Mouse (Mus musculus) liver, embryonic 12.5 days (tissue): ENCODE measurements around the gene Spns1. TPM values are rescaled to one million over a fixed set of nuclear protein-coding genes. Genes with fewer than 3 reads are reported as not detected.
"Not testable (repeated sequence)": the region's sequence is repeated elsewhere in the genome, so short reads cannot be mapped to it uniquely, and the experiment has no call there.

ENCODE experiments used
- ATAC-seq: fragments of 200-750 bp; cut with Nextera tagmentation; 2 replicates; pipeline ENCODE4 v1.8.0; 2017; ENCODE audit warnings: moderate number of reproducible peaks, mild to moderate bottlenecking, moderate library complexity
- H3K27ac ChIP-seq: fragments of 300-500 bp; sonication (generic); 2 replicates; pipeline ENCODE4 v1.5.1; 2016; ENCODE audit warnings: mild to moderate bottlenecking
- H3K27me3 ChIP-seq: fragments of 300-500 bp; sonication (generic); replicated peaks from 2 replicates; pipeline ENCODE4 v1.6.1; 2016; ENCODE audit warnings: mild to moderate bottlenecking, moderate library complexity
- H3K36me3 ChIP-seq: fragments of 300-500 bp; sonication (generic); 2 replicates; pipeline ENCODE4 v1.6.1; 2016; ENCODE audit warnings: mild to moderate bottlenecking, moderate library complexity
- H3K4me1 ChIP-seq: fragments of 300-500 bp; sonication (generic); 2 replicates; pipeline ENCODE4 v1.6.1; 2016
- H3K4me2 ChIP-seq: fragments of 300-500 bp; sonication (generic); 2 replicates; pipeline ENCODE4 v1.6.1; 2016; ENCODE audit warnings: mild to moderate bottlenecking, moderate library complexity
- H3K4me3 ChIP-seq: fragments of 300-500 bp; sonication (generic); 2 replicates; pipeline ENCODE4 v1.5.1; 2016; ENCODE audit warnings: mild to moderate bottlenecking, moderate library complexity
- H3K9ac ChIP-seq: fragments of 300-500 bp; sonication (generic); 2 replicates; pipeline ENCODE4 v1.6.1; 2016; ENCODE audit warnings: mild to moderate bottlenecking, moderate library complexity
- H3K9me3 ChIP-seq: fragments of 300-500 bp; sonication (generic); replicated peaks from 2 replicates; pipeline ENCODE4 v1.6.1; 2016; ENCODE audit warnings: mild to moderate bottlenecking, moderate library complexity
- WGBS: fragments of 180-500 bp; shearing (Covaris S2); methylation state at CpG from one replicate; pipeline ENCODE4 v1.1.7; 2016; ENCODE audit not compliant: insufficient replicate concordance; 5-methylcytosine and 5-hydroxymethylcytosine counted together
- polyA plus RNA-seq: library from polyadenylated mRNA; unstranded; fragments of >200 nt; fragmentation: Nextera tagmentation; extraction: Ambion mirVana; gene quantifications from 2 replicates; pipeline ENCODE4 v1.2.1, GENCODE M21; 2016

Gene Spns1
- polyA plus RNA-seq, 1 experiment from 2014 or later, result 29.1 TPM

DNA sequence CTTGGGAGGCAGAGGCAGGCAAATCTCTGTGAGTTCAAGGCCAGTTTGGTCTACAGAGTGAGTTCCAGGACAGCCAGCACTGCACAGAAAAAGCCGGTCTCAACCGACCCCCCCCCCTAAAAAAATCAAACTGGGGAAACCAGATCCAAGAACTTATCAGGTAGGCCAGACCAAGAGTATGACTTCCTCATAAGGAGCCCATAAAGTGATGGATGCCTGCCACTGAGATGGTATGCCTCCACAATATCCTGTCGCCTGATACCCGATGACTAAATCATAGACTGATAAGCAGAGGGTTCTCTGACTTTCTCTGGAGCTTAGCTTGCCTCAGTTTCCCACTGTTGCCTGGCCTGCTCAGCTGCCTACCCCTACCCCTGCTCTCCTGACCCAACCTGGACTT is 20.6 kb upstream of the Spns1 start:
- 30% methylated on average over 4 of the region's 4 CpGs for WGBS
- Histone ChIP-seq H3K9ac (peak overlapping the region; percentile 29; the same call in 1 of the 2 replicates), H3K36me3 (peaks cover 16% of the 10 kb centered on the region), H3K9me3 (no peaks in the 10 kb centered on the region), H3K4me2 (peak overlapping the region; percentile 89), H3K4me1 (peaks cover 27% of the 10 kb centered on the region), H3K27me3 (no peaks in the 10 kb centered on the region), H3K4me3 (0 out of 2 replicates have a peak overlapping the region, but pooled peaks have one; percentile 98), H3K27ac (peak overlapping the region; percentile 58)
- ATAC-seq, result no peak

DNA sequence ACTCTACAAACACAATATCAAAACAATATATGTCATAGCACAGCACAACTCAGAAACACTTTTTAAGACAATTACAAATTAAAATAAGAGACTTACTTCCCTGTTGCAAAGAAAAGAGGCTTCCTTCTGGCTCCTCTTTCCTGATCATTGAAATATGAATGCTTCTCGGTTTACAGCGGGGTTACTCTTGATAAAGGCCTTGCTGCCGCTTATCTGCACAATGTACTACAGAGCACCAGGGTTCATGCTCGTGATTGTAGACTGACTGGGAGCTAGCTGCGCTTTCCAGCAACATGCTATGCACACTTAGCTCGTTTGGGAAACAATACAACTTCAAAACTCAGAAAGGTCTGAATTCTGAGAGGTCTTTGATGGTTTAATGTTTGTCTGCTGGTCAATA is 20.0 kb upstream of the Spns1 start:
- H3K36me3 ChIP-seq, result peaks cover 18% of the 10 kb centered on the region
- peak; percentile 36 for ATAC-seq
- H3K4me3 ChIP-seq, result peak overlapping the region; percentile 98
- peak overlapping the region; percentile 29 for H3K9ac ChIP-seq
- H3K27me3 ChIP-seq, result no peaks in the 10 kb centered on the region
- H3K4me1 ChIP-seq, result peaks cover 27% of the 10 kb centered on the region
- no peaks in the 10 kb centered on the region for H3K9me3 ChIP-seq
- H3K27ac ChIP-seq, result peak overlapping the region; percentile 58
- WGBS, result 12% methylated on average over 6 of the region's 6 CpGs
- H3K4me2 ChIP-seq, result peak overlapping the region; percentile 89

DNA sequence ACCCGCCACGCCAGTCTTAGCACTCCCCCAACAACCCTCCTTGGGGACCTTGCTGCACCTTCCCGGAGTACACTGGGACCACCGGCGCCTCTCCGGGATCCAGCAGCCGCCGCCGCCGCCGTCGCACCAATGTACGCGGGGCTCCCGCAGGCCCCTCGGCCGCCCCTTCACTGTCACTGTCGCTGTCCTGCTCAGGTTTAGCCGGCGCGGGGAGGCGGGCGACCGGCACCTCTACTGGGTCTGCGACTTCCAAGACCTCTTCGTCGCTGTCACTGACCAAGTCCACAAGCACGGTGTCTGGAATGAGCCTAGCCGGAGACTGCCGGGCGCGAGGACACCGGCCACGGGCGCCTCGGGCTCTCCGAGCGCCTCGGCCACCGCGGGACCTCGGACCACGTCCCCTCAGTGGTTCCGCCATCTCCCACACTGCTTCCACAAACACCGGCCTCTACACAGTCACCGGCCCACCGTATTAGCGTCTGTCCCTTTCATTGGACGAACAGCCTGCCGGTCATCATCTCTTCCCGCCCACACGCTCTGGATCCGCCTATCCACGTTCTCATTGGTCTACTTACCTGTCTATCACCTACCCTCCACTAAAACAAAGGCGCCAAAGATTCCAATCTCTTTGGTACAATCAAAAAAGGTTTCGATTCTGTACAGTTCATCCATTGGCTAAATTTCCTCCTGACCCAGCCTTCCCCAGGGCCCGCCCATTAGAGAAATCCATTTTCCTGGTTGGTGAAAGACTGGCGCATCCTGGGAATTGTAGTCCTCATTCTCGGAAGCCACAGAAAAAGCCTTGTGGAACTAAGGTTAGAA is 19.3 kb upstream of the Spns1 start, which contains the start of gene Nfatc2ip:
Gene Nfatc2ip, minus strand, starts transcription at position 440 of the 822 bp plus-strand sequence.
- Histone ChIP-seq H3K27me3 (no peaks in the 10 kb centered on the region), H3K9ac (peak within 1 kb of the TSS; percentile 95)
- WGBS, result under 1% methylated on average over 59 of the region's 59 CpGs

DNA sequence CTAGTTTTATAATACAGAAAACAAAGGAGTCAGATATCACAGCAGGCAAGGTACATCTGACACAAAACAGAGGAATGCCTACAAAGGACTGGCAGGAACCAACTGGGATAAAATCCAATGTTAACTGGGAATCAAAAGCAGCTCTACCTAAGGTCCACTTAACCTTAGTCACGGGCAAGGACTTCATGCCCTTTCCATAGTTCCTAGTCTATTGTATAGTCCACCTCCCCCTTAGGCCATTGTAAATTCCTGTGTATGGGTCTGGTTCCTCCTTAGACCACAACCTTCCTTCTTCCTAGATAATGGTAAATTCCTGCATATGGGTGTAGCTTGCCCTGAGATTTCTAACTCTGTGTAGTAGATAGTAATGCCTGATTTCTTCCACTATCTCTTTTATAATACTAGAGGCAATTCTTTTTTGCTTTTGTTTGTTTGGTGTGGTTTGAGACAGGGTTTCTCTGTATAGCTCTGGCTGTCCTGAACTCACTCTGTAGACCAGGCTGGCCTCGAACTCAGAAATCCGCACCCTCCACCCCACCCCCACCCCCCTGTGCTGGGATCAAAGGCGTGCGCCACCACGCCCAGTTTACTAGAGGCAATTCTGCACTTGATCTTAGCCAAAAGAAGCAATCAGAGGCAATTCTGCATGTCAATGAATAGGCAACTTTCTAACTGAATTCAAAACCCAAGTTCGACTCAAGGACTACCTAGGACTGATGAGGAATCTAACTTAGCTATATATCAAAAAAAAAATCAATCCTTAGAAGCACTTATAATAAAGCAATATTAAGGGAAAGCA is 15.0 kb upstream of the Spns1 start:
- Histone ChIP-seq H3K4me1 (peaks cover 19% of the 10 kb centered on the region), H3K36me3 (peaks cover 64% of the 10 kb centered on the region)
- not testable (repeated sequence) for H3K27ac ChIP-seq, H3K27me3 ChIP-seq, H3K9me3 ChIP-seq, H3K9ac ChIP-seq, H3K4me3 ChIP-seq, ATAC-seq, H3K4me2 ChIP-seq
- 80% methylated on average over 7 of the region's 7 CpGs for WGBS

More for the DNA sequence above, 19.3 kb upstream of the Spns1 start, which contains the start of gene Nfatc2ip:
- Histone ChIP-seq H3K4me1 (peaks cover 27% of the 10 kb centered on the region), H3K4me2 (peak within 1 kb of the TSS; percentile 89), H3K27ac (peak within 1 kb of the TSS; percentile 84), H3K4me3 (peak within 1 kb of the TSS; percentile 98), H3K9me3 (no peaks in the 10 kb centered on the region), H3K36me3 (peaks cover 22% of the 10 kb centered on the region)
- ATAC-seq, result peak; percentile 98

DNA sequence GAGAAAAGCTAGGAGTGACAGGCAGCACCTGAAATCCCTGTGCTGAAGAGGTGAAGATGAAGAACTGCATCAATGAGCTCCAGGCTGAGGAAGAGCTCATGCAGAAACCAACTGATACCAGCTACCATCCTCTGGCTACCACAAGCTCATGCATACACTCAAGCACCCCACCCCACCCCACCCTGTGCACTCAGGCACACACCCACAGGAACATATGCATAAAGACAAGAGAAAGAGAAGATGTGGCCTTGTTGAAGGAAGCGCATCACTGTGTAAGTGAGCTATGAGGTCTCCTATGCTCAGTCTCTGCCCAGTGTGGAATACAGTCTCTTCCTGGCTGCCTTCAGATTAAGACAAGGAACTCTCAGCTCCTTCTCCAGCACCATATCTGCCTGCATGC is 10.9 kb upstream of the Spns1 start:
- WGBS, result 94% methylated on average over 1 of the region's 1 CpGs
- no peaks in the 10 kb centered on the region for H3K9me3 ChIP-seq
- H3K4me3 ChIP-seq, result no peak overlapping the region
- no peak overlapping the region for H3K9ac ChIP-seq
- H3K27ac ChIP-seq, result no peak overlapping the region
- peaks cover 5% of the 10 kb centered on the region; the same call in 1 of the 2 replicates for H3K4me1 ChIP-seq
- no peak overlapping the region for H3K4me2 ChIP-seq
- no peak for ATAC-seq
- peaks cover 84% of the 10 kb centered on the region for H3K36me3 ChIP-seq
- H3K27me3 ChIP-seq, result no peaks in the 10 kb centered on the region

DNA sequence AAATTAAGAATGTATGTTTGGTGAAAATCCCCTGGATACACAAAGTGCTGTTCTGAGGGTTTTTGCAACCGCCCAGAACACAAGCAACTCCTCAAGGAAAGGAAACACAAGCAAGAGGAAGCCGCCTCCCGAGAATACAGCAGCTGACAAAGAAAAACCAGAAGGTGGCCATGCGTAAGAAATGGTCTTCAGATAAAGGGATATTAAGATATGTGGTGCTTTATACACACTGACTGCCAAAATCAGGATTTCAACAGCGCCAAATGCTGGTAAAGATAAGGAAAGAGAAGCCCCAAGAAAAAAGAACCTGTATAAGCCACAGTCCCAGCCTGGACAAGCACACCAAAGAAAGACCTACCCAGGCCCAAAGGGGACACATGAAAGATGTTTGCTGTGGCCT is 6.3 kb upstream of the Spns1 start:
- H3K27ac ChIP-seq, result no peak overlapping the region
- H3K4me3 ChIP-seq, result no peak overlapping the region
- peaks cover 5% of the 10 kb centered on the region for H3K4me1 ChIP-seq
- H3K36me3 ChIP-seq, result peaks cover 48% of the 10 kb centered on the region
- ATAC-seq, result no peak
- H3K9ac ChIP-seq, result no peak overlapping the region
- H3K9me3 ChIP-seq, result no peaks in the 10 kb centered on the region
- H3K27me3 ChIP-seq, result no peaks in the 10 kb centered on the region
- 59% methylated on average over 5 of the region's 5 CpGs for WGBS
- H3K4me2 ChIP-seq, result no peak overlapping the region

DNA sequence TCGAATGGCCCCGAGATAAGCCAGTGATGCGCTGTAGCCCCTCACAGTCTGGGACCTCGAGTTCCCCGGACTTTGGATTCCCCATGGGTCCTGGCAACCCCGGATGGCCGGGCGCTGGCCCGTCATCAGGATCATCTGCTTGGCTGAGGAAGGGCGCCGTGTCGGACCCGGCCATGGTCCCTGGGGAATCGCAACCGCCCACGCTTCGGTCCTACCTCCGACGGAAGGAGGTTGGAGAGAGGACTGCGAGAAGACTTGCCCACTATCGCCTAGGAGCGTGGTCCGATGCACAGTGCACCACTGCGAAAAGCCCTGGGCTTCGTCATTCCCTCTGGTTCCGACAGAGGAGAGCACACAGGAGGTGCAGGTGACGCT is 360 bp downstream of the Spns1 start:
- Histone ChIP-seq H3K36me3 (peaks cover 37% of the 10 kb centered on the region), H3K4me2 (peak overlapping the region; percentile 97), H3K4me1 (peaks cover 37% of the 10 kb centered on the region), H3K27me3 (no peaks in the 10 kb centered on the region), H3K4me3 (peak overlapping the region; percentile 94), H3K27ac (peak overlapping the region; percentile 69), H3K9me3 (no peaks in the 10 kb centered on the region), H3K9ac (peak overlapping the region; percentile 89)
- under 1% methylated on average over 27 of the region's 27 CpGs for WGBS
- peak; percentile 58 for ATAC-seq

DNA sequence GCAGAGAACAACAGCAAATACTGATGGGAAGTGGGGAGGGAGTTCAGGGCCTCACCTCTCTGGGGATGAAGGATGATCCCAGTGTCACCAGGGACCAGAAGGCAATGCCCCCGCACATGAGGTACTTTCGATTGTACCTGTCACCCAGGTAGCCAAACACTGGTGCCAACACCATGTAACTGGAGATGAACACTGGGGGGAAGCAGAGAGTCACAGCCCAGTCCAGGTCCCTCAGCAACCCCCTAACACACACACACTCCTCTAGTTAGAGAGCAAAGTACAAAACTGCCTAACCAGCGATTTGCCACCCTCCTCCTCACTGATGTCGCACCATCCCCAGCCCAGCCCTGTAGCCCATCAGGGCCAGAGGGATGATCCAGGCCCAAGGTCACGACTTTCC is 2.2 kb downstream of the Spns1 start:
- Histone ChIP-seq H3K4me1 (peaks cover 38% of the 10 kb centered on the region), H3K4me3 (no peak overlapping the region), H3K27me3 (no peaks in the 10 kb centered on the region), H3K4me2 (peak overlapping the region; percentile 97), H3K9ac (no peak overlapping the region), H3K27ac (no peak overlapping the region), H3K36me3 (peaks cover 55% of the 10 kb centered on the region), H3K9me3 (no peaks in the 10 kb centered on the region)
- WGBS, result 66% methylated on average over 5 of the region's 5 CpGs
- no peak for ATAC-seq

DNA sequence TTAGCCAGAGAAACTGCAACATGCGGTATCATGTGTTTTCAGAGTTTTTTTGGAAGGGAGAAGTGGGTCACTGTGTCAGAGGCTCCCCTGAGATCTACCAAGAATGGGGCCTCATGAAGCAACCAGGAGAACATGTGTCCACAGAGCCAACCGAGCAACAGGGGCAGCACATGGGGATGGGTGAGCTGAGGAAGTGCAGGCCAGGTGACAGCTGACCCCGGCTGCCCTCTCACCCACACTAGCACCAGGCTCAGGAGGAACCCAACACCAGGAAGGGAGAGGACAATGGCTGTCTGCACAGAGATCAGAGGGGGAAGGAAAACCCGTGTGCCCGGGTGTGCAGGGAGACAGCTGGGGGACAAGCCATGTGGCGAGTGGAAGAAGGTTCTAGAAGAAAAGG is 2.7 kb downstream of the Spns1 start:
- H3K27me3 ChIP-seq, result no peaks in the 10 kb centered on the region
- H3K4me3 ChIP-seq, result no peak overlapping the region
- H3K4me1 ChIP-seq, result peaks cover 41% of the 10 kb centered on the region
- H3K4me2 ChIP-seq, result no peak overlapping the region
- no peak overlapping the region for H3K27ac ChIP-seq
- 65% methylated on average over 6 of the region's 6 CpGs for WGBS
- ATAC-seq, result no peak
- H3K9ac ChIP-seq, result no peak overlapping the region
- H3K9me3 ChIP-seq, result no peaks in the 10 kb centered on the region
- peaks cover 60% of the 10 kb centered on the region for H3K36me3 ChIP-seq

DNA sequence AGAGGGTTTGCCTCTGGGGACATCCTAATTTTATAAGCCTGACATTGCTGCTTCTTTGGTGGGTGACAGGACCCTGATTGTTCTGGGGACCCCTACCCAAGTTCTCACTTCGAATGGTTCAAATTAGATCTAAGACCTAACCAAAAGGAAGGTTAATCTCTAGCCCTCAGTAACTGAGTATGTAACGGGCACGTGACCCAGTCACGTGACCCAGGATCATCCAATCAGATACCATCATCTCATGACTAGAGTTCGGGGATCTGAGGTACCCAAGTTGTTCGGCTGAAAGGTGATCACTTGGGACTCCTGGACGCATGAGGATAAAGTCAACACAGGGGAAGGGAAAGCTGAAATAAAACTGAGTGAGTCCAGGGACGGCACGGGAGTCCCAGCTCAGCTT is 4.2 kb downstream of the Spns1 start:
- no peak for ATAC-seq
- Histone ChIP-seq H3K4me2 (no peak overlapping the region), H3K4me1 (peaks cover 38% of the 10 kb centered on the region), H3K9ac (no peak overlapping the region), H3K4me3 (no peak overlapping the region), H3K36me3 (peaks cover 64% of the 10 kb centered on the region), H3K27ac (no peak overlapping the region), H3K27me3 (no peaks in the 10 kb centered on the region), H3K9me3 (no peaks in the 10 kb centered on the region)
- whole genome bisulfite sequencing, result 80% methylated on average over 9 of the region's 9 CpGs

DNA sequence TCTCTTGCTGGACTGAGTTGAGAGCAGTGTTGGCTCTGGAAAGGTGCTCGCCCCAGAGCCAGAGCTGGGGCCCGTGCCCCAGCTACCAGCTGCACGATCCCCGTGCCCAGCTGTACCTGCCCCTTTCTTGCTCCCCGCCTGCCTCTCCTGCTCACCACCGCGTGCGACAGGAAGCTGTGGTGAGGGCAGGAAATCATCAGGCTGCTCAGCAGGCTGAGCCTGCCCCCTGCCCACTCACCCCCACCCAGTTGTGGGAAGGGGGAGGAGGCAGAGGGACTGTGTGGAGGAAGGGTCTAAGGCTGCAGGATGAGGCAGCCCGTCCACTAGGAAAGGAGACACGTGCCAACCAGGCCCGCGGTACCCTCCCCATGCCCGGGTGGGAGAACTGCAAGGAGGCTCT is 7.9 kb downstream of the Spns1 start, which contains the start of gene Lat:
Gene Lat, minus strand, starts transcription at position 178 of the 400 bp plus-strand sequence.
- peak; percentile 60 for ATAC-seq
- 28% methylated on average over 13 of the region's 13 CpGs for WGBS
- Histone ChIP-seq H3K4me1 (0 out of 2 replicates have a peak, but pooled peaks cover 7% of the 10 kb centered on the region), H3K27me3 (no peaks in the 10 kb centered on the region), H3K36me3 (peaks cover 55% of the 10 kb centered on the region), H3K27ac (no peak within 1 kb of the TSS), H3K4me2 (peak within 1 kb of the TSS; percentile 41), H3K4me3 (peak within 1 kb of the TSS; percentile 28), H3K9me3 (no peaks in the 10 kb centered on the region), H3K9ac (no peak within 1 kb of the TSS)

DNA sequence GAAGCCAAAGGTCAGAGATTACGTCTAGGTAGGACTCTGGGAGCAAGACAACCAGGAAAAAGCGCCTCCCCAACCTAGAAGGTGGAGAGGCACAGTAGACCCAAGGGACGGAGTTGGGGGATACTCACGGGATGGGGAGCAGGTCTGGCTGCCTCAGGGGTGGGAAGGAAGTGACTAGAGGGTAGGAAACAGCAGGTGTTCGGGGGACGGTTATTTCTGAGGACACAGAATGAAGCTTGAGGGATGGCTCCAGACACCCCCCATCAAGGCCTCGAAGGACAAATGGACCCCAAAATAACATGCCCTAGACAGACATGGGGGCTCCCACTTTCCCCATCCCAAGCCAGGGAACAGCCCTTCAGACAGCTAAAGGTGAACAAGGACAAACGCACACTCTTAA is 8.9 kb downstream of the Spns1 start:
- H3K9ac ChIP-seq, result no peak overlapping the region
- H3K4me2 ChIP-seq, result peak overlapping the region; percentile 41
- H3K9me3 ChIP-seq, result no peaks in the 10 kb centered on the region
- H3K4me3 ChIP-seq, result peak overlapping the region; percentile 28; the same call in 1 of the 2 replicates
- H3K36me3 ChIP-seq, result peaks cover 54% of the 10 kb centered on the region
- peaks cover 9% of the 10 kb centered on the region for H3K4me1 ChIP-seq
- H3K27ac ChIP-seq, result no peak overlapping the region
- H3K27me3 ChIP-seq, result no peaks in the 10 kb centered on the region
- ATAC-seq, result no peak
- 76% methylated on average over 8 of the region's 8 CpGs for WGBS
